Mouse (Mus musculus): ENCODE data around the gene Pf4.
A peak's percentile ranks its signal among the peaks of the same experiment; 100 is the strongest.

Pf4 gene

GRCm38 (mm10) chr5:90771880-90772653, at the start of gene Pf4:
Gene Pf4 (plus strand): TSS chr5:90772435.
- DNase-seq = no peak

GRCm38 (mm10) chr5:90722656-90723055, 49.6 kb upstream of the Pf4 start:
- DNase-seq = no peak

- no peak for DNase-seq
Observed at GRCm38 (mm10) chr5:90728254-90728653, 44.0 kb upstream of the Pf4 start.

GRCm38 (mm10) chr5:90731480-90731879, 40.8 kb upstream of the Pf4 start:
- DNase-seq = no peak

DNA sequence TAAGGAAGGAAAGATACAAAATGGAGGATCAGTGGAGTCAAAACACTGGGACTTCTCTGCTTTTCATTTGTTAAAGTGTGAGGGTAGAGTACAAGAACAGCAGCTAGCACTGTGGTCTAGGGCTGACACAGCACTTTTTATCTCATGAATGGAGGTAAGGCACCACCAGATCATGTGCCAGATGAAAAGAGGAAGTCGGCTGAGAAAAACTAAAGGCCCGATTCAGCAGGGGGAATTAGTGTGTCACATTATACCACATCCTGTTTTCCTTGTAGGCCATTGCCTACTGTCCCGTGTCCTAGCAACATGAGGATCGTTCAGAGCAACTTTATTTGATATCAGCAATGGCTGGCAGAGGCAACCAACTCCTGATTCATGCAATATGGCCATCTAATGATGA, 30.2 kb upstream of the Pf4 start:
- DNase-seq = no peak

DNA sequence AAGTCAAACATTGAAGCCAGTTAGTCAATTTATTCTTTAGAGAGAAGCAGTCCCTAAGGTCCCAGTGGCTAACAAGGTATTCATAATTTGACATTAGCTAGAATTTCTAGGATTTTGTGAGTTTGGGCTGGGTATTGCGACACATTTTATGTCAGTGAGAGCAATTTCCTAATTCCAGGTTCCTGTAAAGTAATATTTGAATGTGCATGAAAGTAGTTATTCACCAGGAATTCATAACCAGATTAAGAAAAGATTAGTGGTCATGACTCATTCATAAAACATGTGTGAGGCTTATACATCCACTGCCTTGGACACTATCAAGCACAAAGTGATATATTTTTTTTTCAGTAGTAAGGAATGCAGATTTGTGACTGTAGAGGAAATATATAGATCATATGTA, 18.3 kb upstream of the Pf4 start:
- no peak for DNase-seq

DNA sequence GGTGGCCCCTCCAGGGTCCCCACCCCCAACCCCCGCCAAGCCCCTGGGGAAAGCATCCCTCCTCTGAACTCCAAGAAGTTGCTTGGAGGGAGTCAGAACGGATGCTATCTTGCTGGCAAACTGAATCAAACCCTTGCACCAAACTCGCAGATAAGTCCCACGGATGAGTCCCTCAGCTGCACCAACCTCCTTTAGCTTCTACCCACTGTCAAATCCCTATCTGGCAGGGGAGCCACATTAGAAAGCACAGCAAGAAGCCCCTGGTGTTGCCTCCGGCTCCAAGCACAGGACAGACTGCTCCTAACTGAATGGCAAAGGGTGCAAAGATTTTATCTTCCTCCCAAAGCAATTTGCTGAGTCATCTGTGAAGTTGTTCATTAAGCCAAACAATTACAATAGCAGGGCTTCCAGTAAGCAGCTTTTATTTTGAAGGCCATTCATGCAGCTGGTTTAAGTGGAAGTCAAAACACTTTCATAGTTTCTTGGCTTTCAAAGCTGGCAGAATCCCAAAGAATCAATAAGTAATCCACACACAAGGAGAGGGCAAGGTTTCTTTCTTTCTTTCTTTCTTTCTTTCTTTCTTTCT, 14.1 kb upstream of the Pf4 start:
- DNase-seq = no peak

DNA sequence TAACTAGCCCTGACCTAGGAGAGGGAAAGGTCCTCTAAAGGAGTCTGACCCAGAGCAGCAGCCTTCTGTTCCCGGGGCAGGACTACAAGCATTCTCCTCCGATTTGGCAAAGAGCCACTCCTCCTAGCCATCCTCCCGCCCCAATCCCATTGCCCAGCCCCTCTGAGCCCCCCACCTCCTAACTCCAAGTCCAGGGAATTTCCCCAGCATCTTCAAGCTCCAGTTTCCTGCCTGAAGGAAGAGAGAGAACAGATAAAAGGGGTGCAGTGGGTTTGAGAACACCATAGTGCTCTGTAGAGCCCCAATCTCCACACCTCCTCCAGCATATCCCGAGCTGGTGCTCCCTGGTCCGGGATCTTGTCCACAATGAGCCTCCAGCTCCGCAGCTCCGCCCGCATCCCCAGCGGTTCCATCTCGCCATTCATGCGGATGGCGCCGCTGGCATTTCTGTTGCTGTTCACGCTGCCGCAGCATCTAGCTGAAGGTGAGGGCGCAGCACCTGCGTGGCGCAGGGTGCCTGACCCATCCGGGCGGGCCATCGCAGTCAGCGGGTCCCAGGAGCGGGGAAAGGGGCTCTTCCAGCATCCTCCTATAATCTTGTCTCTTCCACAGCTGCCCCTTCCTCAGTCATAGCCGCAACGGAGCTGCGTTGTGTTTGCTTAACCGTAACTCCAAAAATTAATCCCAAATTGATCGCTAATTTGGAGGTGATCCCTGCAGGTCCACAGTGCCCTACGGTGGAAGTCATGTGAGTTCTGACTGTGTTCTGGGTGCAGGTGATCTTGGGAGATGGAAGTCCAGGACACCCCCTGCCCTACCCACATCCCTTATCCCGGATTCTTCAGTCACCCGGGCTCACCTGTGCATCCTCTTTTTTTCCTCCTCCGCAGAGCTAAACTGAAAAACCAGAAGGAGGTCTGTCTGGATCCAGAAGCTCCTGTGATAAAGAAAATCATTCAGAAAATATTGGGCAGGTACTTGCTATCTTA, 12.9 kb upstream of the Pf4 start, which contains the start of gene Cxcl5:
Cxcl5 (plus strand) TSS at position 284 of the 989 bp plus-strand sequence.
- DNase-seq = peak; percentile 15

DNA sequence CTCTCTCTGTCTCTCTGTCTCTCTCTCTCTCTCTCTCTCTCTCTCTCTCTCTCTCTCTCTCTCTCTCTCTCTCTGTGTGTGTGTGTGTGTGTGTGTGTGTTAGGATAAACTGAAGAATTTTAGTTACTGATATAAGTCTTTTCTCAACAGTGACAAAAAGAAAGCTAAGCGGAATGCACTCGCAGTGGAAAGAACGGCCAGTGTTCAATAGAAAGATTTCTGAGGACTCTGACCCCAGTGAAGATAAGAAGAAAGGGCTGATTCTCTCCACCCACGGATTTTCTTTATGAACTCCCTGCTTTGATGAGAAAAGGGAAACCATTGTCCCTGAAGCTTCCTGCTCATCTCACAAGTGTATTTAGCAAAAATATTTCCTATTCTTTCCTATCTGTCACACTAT, 11.9 kb upstream of the Pf4 start:
- DNase-seq = no peak

DNA sequence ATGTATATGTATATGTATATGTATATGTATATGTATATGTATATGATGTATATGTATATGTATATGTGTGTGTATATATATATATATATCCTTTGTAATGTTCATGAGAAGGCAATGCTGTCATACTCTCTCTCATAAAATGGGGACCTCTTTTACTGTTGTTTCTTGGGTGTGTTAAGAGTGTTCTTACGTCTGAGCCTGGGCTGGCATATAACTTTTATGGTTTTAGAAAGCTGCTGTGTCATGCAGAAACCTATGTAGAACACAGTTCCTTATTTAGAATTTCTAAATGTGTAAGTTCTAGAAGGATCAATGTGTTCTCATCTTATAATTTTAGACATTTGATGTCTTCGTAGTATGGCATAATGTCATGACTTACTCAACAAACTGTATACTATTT, 11.4 kb upstream of the Pf4 start:
- DNase-seq = no peak

- no peak for DNase-seq
Observed at GRCm38 (mm10) chr5:90761834-90762233, 10.4 kb upstream of the Pf4 start.

GRCm38 (mm10) chr5:90763912-90764665, 8.1 kb upstream of the Pf4 start:
- DNase-seq = no peak

- no peak for DNase-seq
Observed at GRCm38 (mm10) chr5:90765821-90766606, 6.2 kb upstream of the Pf4 start.

- no peak for DNase-seq
Observed at GRCm38 (mm10) chr5:90768218-90768617, 4.0 kb upstream of the Pf4 start, which contains the start of gene Ppbp. Gene Ppbp (plus strand): TSS chr5:90768518.

DNA sequence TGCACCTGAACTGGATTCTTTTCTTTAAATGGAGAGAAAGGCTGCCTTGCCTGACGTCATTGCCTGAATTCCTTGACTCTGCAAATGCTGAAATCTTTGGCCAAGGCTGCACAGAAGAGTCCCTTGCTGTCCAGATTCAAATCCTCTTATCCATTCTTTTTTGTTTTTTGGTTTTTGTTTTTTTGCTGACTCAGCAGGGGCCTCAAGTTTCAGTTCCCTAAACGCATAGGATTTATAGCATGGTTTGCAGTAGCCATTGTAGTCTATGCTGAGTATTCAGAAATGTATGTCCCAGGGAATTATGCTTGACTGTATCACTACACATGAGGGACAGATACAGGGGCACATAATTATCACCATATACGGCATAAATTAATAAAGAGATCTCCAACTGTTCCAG, 866 bp upstream of the Pf4 start:
- no peak for DNase-seq

- DNase-seq = no peak
Observed at GRCm38 (mm10) chr5:90775562-90775961, 3.3 kb downstream of the Pf4 start.

DNA sequence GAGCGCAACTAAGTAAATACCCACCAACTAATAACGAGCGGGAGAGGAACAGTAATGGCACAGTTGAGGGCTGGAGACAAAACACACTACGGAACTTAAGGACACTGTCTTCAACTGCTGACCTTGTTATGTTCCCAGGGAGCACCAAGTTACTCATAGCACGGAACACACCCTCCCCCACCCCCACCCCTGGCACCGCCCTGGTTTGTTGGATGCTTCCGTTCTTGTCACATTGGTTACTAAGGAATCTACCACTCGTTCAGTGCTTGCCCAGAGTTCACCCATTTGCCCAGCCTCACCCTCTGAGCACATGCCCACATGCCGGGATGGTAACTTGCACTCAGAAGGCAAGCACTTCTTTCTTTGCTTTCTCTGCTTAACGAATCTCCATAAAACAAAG, 5.4 kb downstream of the Pf4 start:
- DNase-seq = no peak

DNA sequence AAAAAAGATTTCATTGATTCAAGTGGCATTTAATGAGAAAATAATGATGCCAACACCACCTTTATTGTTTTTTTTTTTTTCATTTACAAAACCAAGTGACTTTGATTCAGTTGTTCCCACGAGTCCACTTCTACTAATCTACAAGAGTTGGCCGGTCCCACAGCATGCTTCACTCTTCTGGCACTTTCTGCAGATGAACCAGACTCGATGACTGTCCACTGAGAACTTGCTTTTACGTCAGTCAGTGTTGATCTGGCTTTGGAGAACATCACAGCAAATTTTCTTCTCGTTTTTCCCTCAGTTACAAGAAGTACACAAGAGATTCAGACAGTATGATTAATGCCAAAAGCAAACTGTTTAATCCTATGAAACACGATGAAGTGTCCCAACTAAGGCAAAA, 6.6 kb downstream of the Pf4 start:
- DNase-seq = no peak

- no peak for DNase-seq
Observed at GRCm38 (mm10) chr5:90783697-90784096, 11.5 kb downstream of the Pf4 start.

DNA sequence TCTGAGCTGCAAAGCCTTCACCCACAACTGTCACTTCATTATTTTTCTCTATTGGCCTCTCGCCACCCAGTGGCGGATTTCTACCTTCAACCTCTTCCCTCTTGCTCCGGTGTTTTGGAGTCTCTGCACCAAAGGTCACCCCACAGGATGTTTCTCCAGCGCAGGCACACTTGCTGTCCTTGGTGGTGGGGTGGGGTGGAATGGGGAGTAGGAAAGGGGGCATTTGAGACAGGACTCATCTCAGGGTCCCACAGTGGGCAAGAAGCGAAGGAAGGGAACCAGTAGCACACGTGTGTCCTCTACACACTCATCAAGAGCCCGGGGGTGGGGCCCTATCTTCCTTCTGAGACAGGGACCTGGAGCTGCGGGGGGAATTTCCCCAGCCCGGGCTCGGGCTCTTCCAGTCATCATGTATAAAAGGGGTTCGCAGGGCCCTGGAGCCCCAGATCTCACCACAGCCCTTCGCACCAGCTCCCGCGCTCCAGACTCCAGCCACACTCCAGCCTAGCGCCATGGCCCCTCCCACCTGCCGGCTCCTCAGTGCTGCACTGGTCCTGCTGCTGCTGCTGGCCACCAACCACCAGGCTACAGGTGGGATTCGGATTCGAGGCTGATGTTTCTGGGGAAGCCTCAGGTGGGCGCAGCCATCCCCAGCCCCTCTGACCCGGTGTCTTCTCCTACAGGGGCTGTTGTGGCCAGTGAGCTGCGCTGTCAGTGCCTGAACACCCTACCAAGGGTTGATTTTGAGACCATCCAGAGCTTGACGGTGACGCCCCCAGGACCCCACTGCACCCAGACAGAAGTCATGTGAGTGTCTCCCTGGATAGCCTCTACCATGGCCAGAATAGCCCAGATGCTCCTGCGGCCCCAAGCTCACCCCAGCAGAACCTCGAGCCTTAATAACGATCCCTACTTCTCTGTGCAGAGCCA, 13.7 kb downstream of the Pf4 start, which contains the start of gene Cxcl3:
Cxcl3 (plus strand) TSS at position 445 of the 930 bp plus-strand sequence.
- no peak for DNase-seq

- no peak for DNase-seq
Observed at GRCm38 (mm10) chr5:90788114-90788513, 15.9 kb downstream of the Pf4 start.

Measured in right cerebral cortex, postnatal 14 days (tissue).